Mouse (Mus musculus) megakaryocyte, embryonic 14.5 days (primary cell): ENCODE results near the gene Plekhh1. TPM values are rescaled to one million over a fixed set of nuclear protein-coding genes. Genes with fewer than 3 reads are reported as not detected.
"Not testable (repeated sequence)": the region's sequence is repeated elsewhere in the genome, so short reads cannot be mapped to it uniquely, and the experiment has no call there.

Experiments used
- H3K27me3 ChIP-seq: replicated peaks from 2 replicates; pipeline ENCODE3; 2012; ENCODE audit warnings: inconsistent platforms
- H3K36me3 ChIP-seq: replicated peaks from 2 replicates; pipeline ENCODE3; 2012; ENCODE audit warnings: low read length, inconsistent platforms, mixed read lengths
- H3K4me1 ChIP-seq: 2 replicates; pipeline ENCODE4 v1.6.1; 2012; ENCODE audit warnings: inconsistent platforms
- H3K4me3 ChIP-seq: replicated peaks from 2 replicates; pipeline ENCODE3; 2012; ENCODE audit warnings: moderate library complexity, mild to moderate bottlenecking, inconsistent platforms
- H3K9me3 ChIP-seq: 2 replicates; pipeline ENCODE4 v1.6.1; 2012; ENCODE audit warnings: inconsistent platforms
- FLI1 ChIP-seq: IDR thresholded peaks from 2 replicates; pipeline ENCODE4 v1.6.1; 2012; ENCODE audit warnings: low read length, inconsistent platforms, mixed read lengths
- GATA1 ChIP-seq: IDR thresholded peaks from 3 replicates; pipeline ENCODE4 v1.6.1; 2012; ENCODE audit warnings: mixed read lengths, low read length, inconsistent platforms, borderline replicate concordance
- polyA plus RNA-seq: library from polyadenylated mRNA; stranded (reverse); fragments of >175 nt; gene quantifications from 2 replicates; pipeline ENCODE4 v1.2.3, GENCODE M21; 2012; ENCODE audit warnings: low replicate concordance; ENCODE audit not compliant: insufficient read depth

Gene Plekhh1
- polyA plus RNA-seq, 1 experiment, result 0.02 TPM

GRCm38 (mm10) chr12:79022882-79023281, 6.1 kb upstream of the Plekhh1 start:
- peaks cover 2% of the 10 kb centered on the region for H3K36me3 ChIP-seq
- H3K4me1 ChIP-seq, result peaks cover 10% of the 10 kb centered on the region
- H3K4me3 ChIP-seq, result no peak overlapping the region
- H3K9me3 ChIP-seq, result no peaks in the 10 kb centered on the region
- no peak for TF ChIP-seq GATA1
- TF ChIP-seq FLI1, result no peak
- H3K27me3 ChIP-seq, result peaks cover 24% of the 10 kb centered on the region

GRCm38 (mm10) chr12:79027526-79027925, 1.4 kb upstream of the Plekhh1 start:
- peaks cover 18% of the 10 kb centered on the region for H3K4me1 ChIP-seq
- not testable (repeated sequence) for H3K9me3 ChIP-seq, H3K36me3 ChIP-seq, H3K4me3 ChIP-seq
- peaks cover 61% of the 10 kb centered on the region for H3K27me3 ChIP-seq

- Histone ChIP-seq H3K9me3 (0 out of 2 replicates have a peak, but pooled peaks cover 2% of the 10 kb centered on the region), H3K36me3 (no peaks in the 10 kb centered on the region), H3K4me3 (no peak overlapping the region), H3K4me1 (peaks cover 5% of the 10 kb centered on the region), H3K27me3 (peaks cover 72% of the 10 kb centered on the region)
- TF ChIP-seq FLI1 (no peak), GATA1 (no peak)
These were observed 5.4 kb downstream of the Plekhh1 start for GRCm38 (mm10) chr12:79034331-79034730.

GRCm38 (mm10) chr12:79035349-79035748, 6.4 kb downstream of the Plekhh1 start:
- 0 out of 2 replicates have a peak, but pooled peaks cover 2% of the 10 kb centered on the region for H3K9me3 ChIP-seq
- H3K4me3 ChIP-seq, result no peak overlapping the region
- H3K27me3 ChIP-seq, result peaks cover 70% of the 10 kb centered on the region
- TF ChIP-seq GATA1 (no peak), FLI1 (no peak)
- H3K36me3 ChIP-seq, result no peaks in the 10 kb centered on the region
- no peaks in the 10 kb centered on the region for H3K4me1 ChIP-seq

GRCm38 (mm10) chr12:79039708-79040107, 10.7 kb downstream of the Plekhh1 start:
- Histone ChIP-seq H3K4me3 (no peak overlapping the region), H3K36me3 (no peaks in the 10 kb centered on the region), H3K9me3 (peaks cover 2% of the 10 kb centered on the region; the same call in 1 of the 2 replicates), H3K4me1 (no peaks in the 10 kb centered on the region), H3K27me3 (peaks cover 64% of the 10 kb centered on the region)
- no peak for TF ChIP-seq GATA1
- TF ChIP-seq FLI1, result no peak

- Histone ChIP-seq H3K9me3 (peaks cover 4% of the 10 kb centered on the region), H3K36me3 (no peaks in the 10 kb centered on the region), H3K4me1 (no peaks in the 10 kb centered on the region), H3K4me3 (no peak overlapping the region), H3K27me3 (peaks cover 60% of the 10 kb centered on the region)
- TF ChIP-seq GATA1 (no peak), FLI1 (no peak)
These were observed 11.4 kb downstream of the Plekhh1 start for GRCm38 (mm10) chr12:79040201-79040827.

GRCm38 (mm10) chr12:79041436-79041835, 12.5 kb downstream of the Plekhh1 start:
- H3K9me3 ChIP-seq, result peaks cover 14% of the 10 kb centered on the region

GRCm38 (mm10) chr12:79044668-79045067, 15.7 kb downstream of the Plekhh1 start:
- peaks cover 70% of the 10 kb centered on the region for H3K27me3 ChIP-seq
- no peak overlapping the region for H3K4me3 ChIP-seq
- TF ChIP-seq GATA1 (no peak), FLI1 (no peak)
- no peaks in the 10 kb centered on the region for H3K4me1 ChIP-seq
- H3K9me3 ChIP-seq, result peaks cover 14% of the 10 kb centered on the region
- no peaks in the 10 kb centered on the region for H3K36me3 ChIP-seq

More at GRCm38 (mm10) chr12:79041436-79041835, 12.5 kb downstream of the Plekhh1 start:
- Histone ChIP-seq H3K4me3 (no peak overlapping the region), H3K36me3 (no peaks in the 10 kb centered on the region), H3K27me3 (peaks cover 60% of the 10 kb centered on the region), H3K4me1 (no peaks in the 10 kb centered on the region)
- TF ChIP-seq GATA1, result no peak
- no peak for TF ChIP-seq FLI1

- TF ChIP-seq GATA1 (no peak), FLI1 (no peak)
- peaks cover 8% of the 10 kb centered on the region for H3K4me1 ChIP-seq
- H3K4me3 ChIP-seq, result no peak overlapping the region
- H3K36me3 ChIP-seq, result no peaks in the 10 kb centered on the region
- peaks cover 76% of the 10 kb centered on the region for H3K27me3 ChIP-seq
- H3K9me3 ChIP-seq, result peaks cover 14% of the 10 kb centered on the region
These were observed 17.2 kb downstream of the Plekhh1 start for GRCm38 (mm10) chr12:79046171-79046570.

- peaks cover 70% of the 10 kb centered on the region for H3K27me3 ChIP-seq
- H3K9me3 ChIP-seq, result peaks cover 14% of the 10 kb centered on the region
- peaks cover 8% of the 10 kb centered on the region for H3K4me1 ChIP-seq
- no peak for TF ChIP-seq GATA1
- TF ChIP-seq FLI1, result no peak
- no peaks in the 10 kb centered on the region for H3K36me3 ChIP-seq
- no peak overlapping the region for H3K4me3 ChIP-seq
These were observed 18.2 kb downstream of the Plekhh1 start for GRCm38 (mm10) chr12:79047203-79047602.
